Mouse (Mus musculus) lung, postnatal 0 days (tissue): Measurements from ENCODE around the gene Lrrfip1.

Source experiments
- CTCF ChIP-seq: IDR thresholded peaks from 2 replicates; pipeline ENCODE4 v1.5.1; 2016; ENCODE audit warnings: antibody characterized with exemption, mild to moderate bottlenecking
- EP300 ChIP-seq: IDR thresholded peaks from 2 replicates; pipeline ENCODE4 v1.6.1; 2016; ENCODE audit warnings: antibody characterized with exemption, mild to moderate bottlenecking, control low read depth

DNA sequence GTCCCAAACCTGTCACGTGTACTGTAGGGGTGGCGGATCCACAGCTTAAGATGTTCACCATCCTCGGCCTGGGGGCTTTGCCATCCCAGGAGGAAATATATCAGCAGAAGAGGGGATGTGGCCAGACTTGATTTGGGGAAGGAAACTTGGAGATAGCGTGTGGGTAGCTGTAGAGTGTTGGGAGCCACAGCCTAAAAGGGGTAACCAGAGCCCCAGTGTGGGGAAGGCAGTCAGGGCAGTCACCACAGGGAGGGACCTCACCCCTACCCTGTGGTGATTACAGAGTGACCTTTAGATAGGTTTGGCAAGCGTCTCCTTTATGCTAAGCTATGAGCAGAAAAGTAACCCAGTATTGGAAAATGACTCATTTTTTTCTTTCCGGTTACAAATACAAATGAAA is 71.0 kb downstream of the Lrrfip1 start:
- TF ChIP-seq CTCF = no peak
- no peak for TF ChIP-seq EP300
